Mouse (Mus musculus): ENCODE results near the gene Fam199x. TPM values are rescaled to one million over a fixed set of nuclear protein-coding genes. Genes with fewer than 3 reads are reported as not detected.

Fam199x gene
- total and polyA plus RNA-seq, 2 experiments from 2014 or later = 2.4 to 3.3 TPM

DNA sequence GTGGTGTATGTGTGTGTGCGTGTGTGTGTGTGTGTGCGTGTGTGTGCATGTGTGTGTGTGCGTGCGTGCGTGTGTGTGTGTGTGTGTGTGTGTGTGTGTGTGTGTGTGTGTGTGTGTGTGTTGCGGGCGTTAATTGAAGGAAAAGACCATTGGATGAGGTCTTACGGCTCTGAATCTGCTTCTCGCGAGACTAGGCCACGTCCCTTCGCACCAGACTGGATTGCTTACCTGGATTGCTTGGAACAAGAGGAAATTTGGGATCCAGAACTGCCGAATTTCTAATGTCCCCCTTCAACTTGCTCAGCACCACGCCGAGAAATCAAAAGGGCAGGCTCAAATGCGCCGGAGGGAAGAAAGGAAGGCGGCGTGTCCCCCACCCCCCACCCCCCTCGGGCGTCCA, 72.3 kb downstream of the Fam199x start, which contains the start of gene Esx1:
Gene Esx1 (minus strand): TSS at position 366 of the 400 bp plus-strand sequence.
- Histone ChIP-seq H3K36me3 (replicated peaks; ENCODE audit: control insufficient read depth, insufficient read depth, low read length) (no peaks in the 10 kb centered on the region), H3K4me1 (ENCODE audit: control insufficient read depth, insufficient read depth) (no peaks in the 10 kb centered on the region), H3K4me2 (ENCODE audit: low read depth, low read length) (0 out of 2 replicates have a peak within 1 kb of the TSS, but pooled peaks have one; percentile 9), H3K9ac (replicated peaks; ENCODE audit: low read depth, low read length) (no peak within 1 kb of the TSS), H3K27me3 (ENCODE audit: control insufficient read depth, insufficient read depth, low read length) (peaks cover 76% of the 10 kb centered on the region), H3K4me3 (ENCODE audit: low read depth, low read length) (peak within 1 kb of the TSS; percentile 9; the same call in 1 of the 2 replicates), H3K9me3 (replicated peaks; ENCODE audit: control insufficient read depth, low read length) (no peaks in the 10 kb centered on the region), H3K27ac (ENCODE audit: low read depth) (no peak within 1 kb of the TSS)
- DNase-seq (ENCODE audit: low spot score) (no peak), ATAC-seq (ENCODE audit: insufficient read depth, low read depth) (no peak)
- TF ChIP-seq CTCF (IDR thresholded peaks at IDR 0.05; ENCODE audit: low read depth) = no peak
- no peak for TF ChIP-seq EP300 (IDR thresholded peaks at IDR 0.05; ENCODE audit: low read depth)
- WGBS = 20% methylated on average over 18 of the region's 21 CpGs

DNA sequence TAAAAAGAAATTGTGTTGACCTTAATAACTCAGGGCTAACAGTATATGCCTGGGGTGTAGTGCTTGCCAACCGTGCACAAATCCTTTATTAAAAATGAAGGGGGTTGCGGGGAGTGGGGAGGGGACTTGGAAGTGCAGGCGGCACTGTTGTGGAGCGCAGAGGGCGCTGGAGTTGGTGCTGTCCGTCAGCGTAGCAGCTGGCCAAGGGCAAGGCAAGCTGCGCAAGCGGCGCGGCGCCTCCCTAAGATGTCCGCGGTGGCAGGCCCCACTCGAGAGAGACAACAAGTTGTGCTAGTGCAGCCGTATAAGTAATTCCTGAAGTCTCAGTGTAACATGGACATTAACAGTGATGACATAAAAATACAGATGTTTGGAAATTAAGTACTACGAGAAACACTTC, 78.1 kb downstream of the Fam199x start:
- Histone ChIP-seq H3K4me1 (ENCODE audit: control insufficient read depth, insufficient read depth) (no peaks in the 10 kb centered on the region), H3K27ac (ENCODE audit: low read depth) (no peak overlapping the region), H3K9ac (replicated peaks; ENCODE audit: low read depth, low read length) (no peak overlapping the region), H3K36me3 (replicated peaks; ENCODE audit: control insufficient read depth, insufficient read depth, low read length) (no peaks in the 10 kb centered on the region), H3K4me2 (ENCODE audit: low read depth, low read length) (no peak overlapping the region), H3K4me3 (ENCODE audit: low read depth, low read length) (0 out of 2 replicates have a peak overlapping the region, but pooled peaks have one; percentile 8), H3K27me3 (ENCODE audit: control insufficient read depth, insufficient read depth, low read length) (peaks cover 37% of the 10 kb centered on the region), H3K9me3 (replicated peaks; ENCODE audit: control insufficient read depth, low read length) (no peaks in the 10 kb centered on the region)
- DNase-seq (ENCODE audit: low spot score) (no peak), ATAC-seq (ENCODE audit: insufficient read depth, low read depth) (no peak)
- TF ChIP-seq EP300 (IDR thresholded peaks at IDR 0.05; ENCODE audit: low read depth) (no peak), CTCF (IDR thresholded peaks at IDR 0.05; ENCODE audit: low read depth) (no peak)
- WGBS = 18% methylated on average over 17 of the region's 17 CpGs

Other genes starting within 250 kb of the Fam199x start
- 0.81 and 7.2 TPM in 2 replicates for gene Plp1, start 226.9 kb upstream of the Fam199x start, total RNA-seq (2014; rRNA removed; ENCODE audit: low replicate concordance)
- 1.9 and 2.1 TPM in 2 replicates for gene Plp1, start 226.9 kb upstream of the Fam199x start, polyA plus RNA-seq (2015; fragmentation: Nextera tagmentation; extraction: Ambion mirVana)
- gene Rab9b, start 180.8 kb upstream of the Fam199x start, total RNA-seq (2014; rRNA removed; ENCODE audit: low replicate concordance) = not detected in 2 replicates
- gene Rab9b, start 180.8 kb upstream of the Fam199x start, polyA plus RNA-seq (2015; fragmentation: Nextera tagmentation; extraction: Ambion mirVana) = 0.10 and 0.16 TPM in 2 replicates
- not detected in 2 replicates for gene H2bfm, start 122.3 kb upstream of the Fam199x start, total RNA-seq (2014; rRNA removed; ENCODE audit: low replicate concordance)
- gene H2bfm, start 122.3 kb upstream of the Fam199x start, polyA plus RNA-seq (2015; fragmentation: Nextera tagmentation; extraction: Ambion mirVana) = not detected in 2 replicates
- gene Tmsb15b2, start 74.1 kb upstream of the Fam199x start, total RNA-seq (2014; rRNA removed; ENCODE audit: low replicate concordance) = not detected in 2 replicates
- gene Tmsb15b2, start 74.1 kb upstream of the Fam199x start, polyA plus RNA-seq (2015; fragmentation: Nextera tagmentation; extraction: Ambion mirVana) = 13.8 and 16.1 TPM in 2 replicates
- gene Tmsb15l, start 72.7 kb upstream of the Fam199x start, total RNA-seq (2014; rRNA removed; ENCODE audit: low replicate concordance) = 1.7 TPM in 1 of 2 replicates, not detected in the other
- gene Tmsb15l, start 72.7 kb upstream of the Fam199x start, polyA plus RNA-seq (2015; fragmentation: Nextera tagmentation; extraction: Ambion mirVana) = 0.92 and 1.6 TPM in 2 replicates
- 2.3 and 4.4 TPM in 2 replicates for gene Tmsb15b1, start 72.7 kb upstream of the Fam199x start, total RNA-seq (2014; rRNA removed; ENCODE audit: low replicate concordance)
- gene Tmsb15b1, start 72.7 kb upstream of the Fam199x start, polyA plus RNA-seq (2015; fragmentation: Nextera tagmentation; extraction: Ambion mirVana) = 16.9 and 17.9 TPM in 2 replicates
- gene Zcchc18, start 56.4 kb upstream of the Fam199x start, total RNA-seq (2014; rRNA removed; ENCODE audit: low replicate concordance) = 0.85 TPM in 1 of 2 replicates, not detected in the other
- gene Zcchc18, start 56.4 kb upstream of the Fam199x start, polyA plus RNA-seq (2015; fragmentation: Nextera tagmentation; extraction: Ambion mirVana) = 0.40 and 0.41 TPM in 2 replicates
- gene Slc25a53, start 11.3 kb upstream of the Fam199x start, total RNA-seq (2014; rRNA removed; ENCODE audit: low replicate concordance) = 2.3 and 4.5 TPM in 2 replicates
- 3.4 and 3.6 TPM in 2 replicates for gene Slc25a53, start 11.3 kb upstream of the Fam199x start, polyA plus RNA-seq (2015; fragmentation: Nextera tagmentation; extraction: Ambion mirVana)
- not detected in 2 replicates for gene Esx1, start 72.5 kb downstream of the Fam199x start, total RNA-seq (2014; rRNA removed; ENCODE audit: low replicate concordance)
- not detected in 2 replicates for gene Esx1, start 72.5 kb downstream of the Fam199x start, polyA plus RNA-seq (2015; fragmentation: Nextera tagmentation; extraction: Ambion mirVana)